Mouse (Mus musculus) hindbrain, embryonic 10.5 days (tissue): ENCODE measurements around the gene Rab1b. TPM values are rescaled to one million over a fixed set of nuclear protein-coding genes. Genes with fewer than 3 reads are reported as not detected.

Experiments
- DNase-seq: peaks from one replicate; pipeline ENCODE4 v3.0.0-alpha.2; 2017; ENCODE audit warnings: low spot score
- H3K27ac ChIP-seq: fragments of 300-500 bp; sonication (generic); 2 replicates; pipeline ENCODE4 v1.5.1; 2016; ENCODE audit warnings: mild to moderate bottlenecking, moderate library complexity
- H3K27me3 ChIP-seq: fragments of 300-500 bp; sonication (generic); 2 replicates; pipeline ENCODE4 v1.6.1; 2016; ENCODE audit warnings: mild to moderate bottlenecking; ENCODE audit not compliant: poor library complexity, insufficient read depth, severe bottlenecking
- H3K36me3 ChIP-seq: fragments of 300-500 bp; sonication (generic); 2 replicates; pipeline ENCODE4 v1.6.1; 2016; ENCODE audit warnings: mild to moderate bottlenecking, moderate library complexity
- H3K4me1 ChIP-seq: fragments of 300-500 bp; sonication (generic); replicated peaks from 2 replicates; pipeline ENCODE4 v1.6.1; 2016; ENCODE audit warnings: mild to moderate bottlenecking
- H3K4me3 ChIP-seq: fragments of 300-500 bp; sonication (generic); 2 replicates; pipeline ENCODE4 v1.5.1; 2016; ENCODE audit warnings: mild to moderate bottlenecking, moderate library complexity
- H3K9me3 ChIP-seq: fragments of 300-500 bp; sonication (generic); 2 replicates; pipeline ENCODE4 v1.6.1; 2016; ENCODE audit warnings: mild to moderate bottlenecking, moderate library complexity
- WGBS: fragments of 180-500 bp; shearing (Covaris S2); methylation state at CpG from one replicate; pipeline ENCODE4 v1.1.7; 2016; 5-methylcytosine and 5-hydroxymethylcytosine counted together
- polyA plus RNA-seq: library from polyadenylated mRNA; unstranded; fragments of >200 nt; fragmentation: Nextera tagmentation; extraction: Ambion mirVana; gene quantifications from 2 replicates; pipeline ENCODE4 v1.2.1, GENCODE M21; 2016

The Rab1b gene
- polyA plus RNA-seq, 1 experiment from 2014 or later: 303 TPM

GRCm38 (mm10) chr19:5082005-5082404 lies 24.9 kb downstream of the Rab1b start:
- no peaks in the 10 kb centered on the region for H3K9me3 ChIP-seq
- no peak overlapping the region for H3K27ac ChIP-seq
- H3K36me3 ChIP-seq: no peaks in the 10 kb centered on the region
- H3K4me3 ChIP-seq: no peak overlapping the region
- no peak for DNase-seq
- H3K4me1 ChIP-seq: peaks cover 13% of the 10 kb centered on the region
- H3K27me3 ChIP-seq: peaks cover 70% of the 10 kb centered on the region
- 71% methylated on average over 18 of the region's 18 CpGs for WGBS

GRCm38 (mm10) chr19:5079279-5079678 lies 27.6 kb downstream of the Rab1b start:
- H3K27me3 ChIP-seq: peaks cover 52% of the 10 kb centered on the region

GRCm38 (mm10) chr19:5073518-5073917 lies 33.4 kb downstream of the Rab1b start:
- no peak overlapping the region for H3K4me3 ChIP-seq
- WGBS: 48% methylated on average over 5 of the region's 5 CpGs
- no peak for DNase-seq
- H3K9me3 ChIP-seq: no peaks in the 10 kb centered on the region
- H3K36me3 ChIP-seq: no peaks in the 10 kb centered on the region
- peaks cover 45% of the 10 kb centered on the region for H3K27me3 ChIP-seq
- no peak overlapping the region for H3K27ac ChIP-seq
- H3K4me1 ChIP-seq: peaks cover 45% of the 10 kb centered on the region

More at GRCm38 (mm10) chr19:5079279-5079678, 27.6 kb downstream of the Rab1b start:
- H3K4me1 ChIP-seq: no peaks in the 10 kb centered on the region
- no peak for DNase-seq
- H3K27ac ChIP-seq: no peak overlapping the region
- H3K4me3 ChIP-seq: no peak overlapping the region
- H3K9me3 ChIP-seq: no peaks in the 10 kb centered on the region
- WGBS: 96% methylated on average over 1 of the region's 1 CpGs
- H3K36me3 ChIP-seq: no peaks in the 10 kb centered on the region

GRCm38 (mm10) chr19:5073028-5073427 lies 33.8 kb downstream of the Rab1b start:
- H3K4me3 ChIP-seq: peak overlapping the region; percentile 61

GRCm38 (mm10) chr19:5072389-5073019 lies 34.4 kb downstream of the Rab1b start:
- peak; percentile 49 for DNase-seq
- 3% methylated on average over 20 of the region's 20 CpGs for WGBS
- Histone ChIP-seq H3K27ac (peak overlapping the region; percentile 90), H3K27me3 (peaks cover 55% of the 10 kb centered on the region), H3K4me3 (peak overlapping the region; percentile 61), H3K4me1 (peaks cover 55% of the 10 kb centered on the region), H3K9me3 (no peaks in the 10 kb centered on the region), H3K36me3 (no peaks in the 10 kb centered on the region)

More at GRCm38 (mm10) chr19:5073028-5073427, 33.8 kb downstream of the Rab1b start:
- Histone ChIP-seq H3K9me3 (no peaks in the 10 kb centered on the region), H3K27ac (peak overlapping the region; percentile 90), H3K4me1 (peaks cover 50% of the 10 kb centered on the region), H3K27me3 (peaks cover 50% of the 10 kb centered on the region), H3K36me3 (no peaks in the 10 kb centered on the region)
- peak; percentile 85 for DNase-seq
- under 1% methylated on average over 15 of the region's 15 CpGs for WGBS

- Histone ChIP-seq H3K27me3 (peaks cover 62% of the 10 kb centered on the region), H3K4me1 (peaks cover 63% of the 10 kb centered on the region), H3K27ac (peak overlapping the region; percentile 90), H3K36me3 (no peaks in the 10 kb centered on the region), H3K9me3 (no peaks in the 10 kb centered on the region), H3K4me3 (peak overlapping the region; percentile 61)
- DNase-seq: peak; percentile 92
- WGBS: under 1% methylated on average over 40 of the region's 40 CpGs
Observed at GRCm38 (mm10) chr19:5071545-5072369, 35.1 kb downstream of the Rab1b start.

- peak overlapping the region; percentile 61 for H3K4me3 ChIP-seq
- no peaks in the 10 kb centered on the region for H3K36me3 ChIP-seq
- 6% methylated on average over 11 of the region's 11 CpGs for WGBS
- DNase-seq: no peak
- H3K27ac ChIP-seq: peak overlapping the region; percentile 90
- H3K9me3 ChIP-seq: no peaks in the 10 kb centered on the region
- H3K27me3 ChIP-seq: peaks cover 69% of the 10 kb centered on the region
- peaks cover 64% of the 10 kb centered on the region for H3K4me1 ChIP-seq
Observed at GRCm38 (mm10) chr19:5071077-5071476, 35.8 kb downstream of the Rab1b start.

GRCm38 (mm10) chr19:5069978-5070377 lies 36.9 kb downstream of the Rab1b start:
- 82% methylated on average over 7 of the region's 7 CpGs for WGBS
- H3K27me3 ChIP-seq: peaks cover 80% of the 10 kb centered on the region
- H3K4me3 ChIP-seq: peak overlapping the region; percentile 61; the same call in 1 of the 2 replicates
- H3K9me3 ChIP-seq: no peaks in the 10 kb centered on the region
- H3K36me3 ChIP-seq: no peaks in the 10 kb centered on the region
- no peak for DNase-seq
- H3K27ac ChIP-seq: peak overlapping the region; percentile 90
- peaks cover 69% of the 10 kb centered on the region for H3K4me1 ChIP-seq

GRCm38 (mm10) chr19:5069486-5069885 lies 37.4 kb downstream of the Rab1b start:
- Histone ChIP-seq H3K4me3 (peak overlapping the region; percentile 61), H3K9me3 (no peaks in the 10 kb centered on the region), H3K27ac (peak overlapping the region; percentile 90; the same call in 1 of the 2 replicates), H3K4me1 (peaks cover 74% of the 10 kb centered on the region), H3K27me3 (peaks cover 79% of the 10 kb centered on the region), H3K36me3 (no peaks in the 10 kb centered on the region)
- no peak for DNase-seq
- WGBS: 83% methylated on average over 5 of the region's 5 CpGs

GRCm38 (mm10) chr19:5068570-5069234 lies 38.2 kb downstream of the Rab1b start:
- Histone ChIP-seq H3K4me1 (peaks cover 76% of the 10 kb centered on the region), H3K4me3 (peak overlapping the region; percentile 61), H3K27ac (peak overlapping the region; percentile 88), H3K36me3 (no peaks in the 10 kb centered on the region), H3K27me3 (peaks cover 71% of the 10 kb centered on the region), H3K9me3 (no peaks in the 10 kb centered on the region)
- no peak for DNase-seq
- 38% methylated on average over 21 of the region's 21 CpGs for WGBS

- no peaks in the 10 kb centered on the region for H3K9me3 ChIP-seq
- peaks cover 76% of the 10 kb centered on the region for H3K4me1 ChIP-seq
- peaks cover 69% of the 10 kb centered on the region for H3K27me3 ChIP-seq
- WGBS: 1% methylated on average over 56 of the region's 56 CpGs
- H3K36me3 ChIP-seq: no peaks in the 10 kb centered on the region
- peak; percentile 74 for DNase-seq
- H3K4me3 ChIP-seq: peak within 1 kb of the TSS; percentile 61
- H3K27ac ChIP-seq: peak within 1 kb of the TSS; percentile 88
Observed at GRCm38 (mm10) chr19:5067867-5068569, 38.9 kb downstream of the Rab1b start, which contains the start of gene Cd248. Gene Cd248 (plus strand): TSS chr19:5068078.
